Mouse (Mus musculus) hematopoietic stem cell, adult 5-6 weeks (primary cell): ENCODE results near the gene Pacs2. TPM values are rescaled to one million over a fixed set of nuclear protein-coding genes. Genes with fewer than 3 reads are reported as not detected.

Experiments used
- ATAC-seq, 2 experiments: fragments of 125-278 bp in 1 of 2; replicated peaks in 1 of 2; 2 replicates each; pipeline ENCODE4 v1.8.0; 2016 to 2017; ENCODE audit warnings: inconsistent platforms in 2 of 2, mild to moderate bottlenecking in 2 of 2, moderate number of reproducible peaks in 2 of 2, low read depth in 1 of 2, moderate TSS enrichment in 1 of 2; ENCODE audit not compliant: low FRiP score in 2 of 2, poor library complexity in 2 of 2, severe bottlenecking in 2 of 2, insufficient read depth in 1 of 2, low TSS enrichment in 1 of 2
- total RNA-seq: library from RNA; stranded (forward); fragments of 172-1452, 232-1000 nt; gene quantifications from 2 replicates; pipeline ENCODE4 v1.2.3, GENCODE M21; 2017

Gene Pacs2
- total RNA-seq, 1 experiment from 2014 or later = 14.5 TPM

DNA sequence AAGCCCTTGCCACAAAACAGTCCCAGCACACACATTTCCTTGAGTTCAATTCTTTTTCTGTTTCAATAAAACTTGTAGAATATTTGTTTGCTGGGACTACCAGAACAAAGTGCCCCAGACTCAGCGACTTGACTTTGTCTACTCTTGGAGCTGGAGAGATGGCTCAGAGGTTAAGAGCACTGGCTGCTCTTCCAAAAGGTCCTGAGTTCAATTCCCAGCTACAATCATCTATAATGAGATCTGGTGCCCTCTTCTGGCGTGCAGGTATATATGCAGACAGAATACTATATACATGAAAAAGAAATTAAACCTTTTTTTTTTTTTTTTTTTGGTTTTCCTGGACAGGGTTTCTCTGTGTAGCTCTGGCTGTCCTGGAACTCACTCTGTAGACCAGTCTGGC lies 11.6 kb upstream of the Pacs2 start:
- ATAC-seq = no peak

DNA sequence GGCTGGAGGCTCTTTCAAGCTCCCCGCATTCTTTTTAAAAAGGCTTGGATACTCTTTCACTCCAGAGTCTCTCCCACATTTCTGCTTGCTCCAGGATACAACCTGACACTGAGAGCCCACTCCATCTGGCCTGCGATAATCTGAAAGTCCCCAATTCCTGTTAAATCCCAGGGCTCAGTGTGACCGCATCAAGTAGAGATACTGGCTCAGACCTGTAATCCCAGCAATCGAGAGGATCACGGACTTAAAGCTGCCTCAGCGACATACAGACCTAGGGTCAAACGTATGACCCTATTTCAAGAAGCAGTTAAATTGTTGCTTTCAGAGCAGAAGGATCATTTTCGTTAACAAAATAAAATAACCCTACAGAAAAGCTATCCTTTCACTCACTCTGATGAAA lies 10.3 kb upstream of the Pacs2 start:
- no peak for ATAC-seq

DNA sequence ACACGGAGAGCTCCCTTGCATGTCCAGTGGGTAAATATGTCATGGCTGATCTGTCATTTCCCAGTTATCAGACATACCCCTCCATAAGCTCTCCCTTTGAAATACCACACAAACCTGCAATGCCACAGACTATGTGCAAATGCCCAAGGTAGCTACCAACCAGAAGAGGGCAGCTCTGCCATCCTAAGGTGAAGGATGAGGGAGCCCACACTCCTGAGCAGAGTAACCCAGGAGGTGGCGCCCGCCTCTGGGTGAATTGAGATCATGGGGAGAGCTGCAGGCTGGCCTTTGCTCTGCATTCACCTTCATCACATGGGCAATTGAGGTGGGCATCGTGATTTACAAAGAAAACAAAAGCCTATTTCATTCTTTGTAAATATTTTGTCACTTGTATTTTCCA lies 9.3 kb upstream of the Pacs2 start:
- peak; percentile 54 to 66 for ATAC-seq

DNA sequence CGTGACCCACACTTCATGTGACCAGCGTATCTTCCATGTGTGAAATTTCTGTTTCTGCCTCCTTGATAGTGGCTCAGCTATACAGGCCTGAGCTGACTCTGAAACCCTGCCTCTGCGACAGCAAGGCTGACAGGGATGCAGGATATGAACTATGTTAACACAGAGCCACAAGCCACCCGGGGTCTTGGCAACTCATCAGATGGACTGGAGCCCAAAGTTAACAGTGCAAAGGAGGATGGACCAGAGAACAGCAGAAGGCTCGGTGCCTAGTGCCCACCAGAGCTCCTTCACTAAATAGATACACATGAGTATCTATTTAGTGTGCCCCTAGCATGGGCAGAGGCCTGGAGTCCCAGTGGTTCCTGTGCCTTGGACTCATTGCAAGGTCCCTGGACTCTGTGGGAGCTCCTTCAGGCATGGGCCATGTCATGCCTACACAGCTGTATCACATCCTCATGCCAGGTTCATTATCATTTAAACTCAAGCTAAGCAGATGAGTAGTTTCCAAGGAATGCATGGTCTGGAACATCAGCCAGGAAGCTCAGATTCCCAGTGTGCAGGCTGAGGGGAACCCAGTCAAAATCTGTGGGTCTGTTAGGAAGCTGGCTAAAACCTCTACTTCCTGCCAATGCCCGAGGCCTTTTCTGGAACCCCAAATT lies 2.5 kb upstream of the Pacs2 start:
- ATAC-seq = no peak

DNA sequence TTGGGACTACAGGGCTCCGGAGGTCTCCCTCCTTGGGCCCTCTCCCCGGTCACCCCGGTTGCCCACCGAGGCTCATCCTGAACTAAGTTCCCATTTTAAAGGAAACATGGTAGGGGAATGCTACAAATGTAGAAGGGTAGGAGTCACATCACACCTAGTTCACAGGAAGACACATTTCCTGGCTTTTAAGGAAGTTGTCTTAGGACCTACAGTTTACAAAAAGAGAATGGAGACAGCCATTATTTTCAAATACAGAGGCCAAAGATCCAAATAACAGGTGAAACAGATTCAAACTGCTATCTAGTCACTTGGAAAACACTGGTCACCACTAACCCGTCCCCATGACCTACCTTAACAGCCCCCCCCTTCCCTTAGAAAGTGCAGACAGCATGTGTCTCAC lies 1.9 kb upstream of the Pacs2 start:
- no peak for ATAC-seq

DNA sequence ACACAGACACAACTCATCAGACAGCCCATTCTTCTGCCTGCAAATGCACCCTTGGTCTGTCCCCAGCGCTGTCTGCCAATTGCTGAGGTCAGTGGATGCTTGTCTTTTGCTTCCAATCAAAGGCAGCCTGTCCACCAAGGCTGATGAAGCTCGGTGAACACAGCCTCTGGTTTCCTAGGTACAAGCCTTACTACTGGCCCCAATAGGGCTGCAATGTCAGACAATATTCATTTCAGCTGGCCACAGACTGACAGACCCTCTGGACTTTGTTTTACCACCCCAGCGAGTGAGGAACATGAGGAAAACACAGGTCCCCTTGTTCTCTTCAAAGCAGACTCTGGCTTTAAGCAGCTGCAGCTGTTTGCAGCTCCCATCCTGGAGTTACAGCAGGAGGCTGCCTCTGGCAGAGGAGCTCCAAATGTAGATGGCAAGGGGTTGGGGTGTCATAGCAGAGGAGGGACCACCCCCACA lies 1.3 kb upstream of the Pacs2 start:
- ATAC-seq = no peak

DNA sequence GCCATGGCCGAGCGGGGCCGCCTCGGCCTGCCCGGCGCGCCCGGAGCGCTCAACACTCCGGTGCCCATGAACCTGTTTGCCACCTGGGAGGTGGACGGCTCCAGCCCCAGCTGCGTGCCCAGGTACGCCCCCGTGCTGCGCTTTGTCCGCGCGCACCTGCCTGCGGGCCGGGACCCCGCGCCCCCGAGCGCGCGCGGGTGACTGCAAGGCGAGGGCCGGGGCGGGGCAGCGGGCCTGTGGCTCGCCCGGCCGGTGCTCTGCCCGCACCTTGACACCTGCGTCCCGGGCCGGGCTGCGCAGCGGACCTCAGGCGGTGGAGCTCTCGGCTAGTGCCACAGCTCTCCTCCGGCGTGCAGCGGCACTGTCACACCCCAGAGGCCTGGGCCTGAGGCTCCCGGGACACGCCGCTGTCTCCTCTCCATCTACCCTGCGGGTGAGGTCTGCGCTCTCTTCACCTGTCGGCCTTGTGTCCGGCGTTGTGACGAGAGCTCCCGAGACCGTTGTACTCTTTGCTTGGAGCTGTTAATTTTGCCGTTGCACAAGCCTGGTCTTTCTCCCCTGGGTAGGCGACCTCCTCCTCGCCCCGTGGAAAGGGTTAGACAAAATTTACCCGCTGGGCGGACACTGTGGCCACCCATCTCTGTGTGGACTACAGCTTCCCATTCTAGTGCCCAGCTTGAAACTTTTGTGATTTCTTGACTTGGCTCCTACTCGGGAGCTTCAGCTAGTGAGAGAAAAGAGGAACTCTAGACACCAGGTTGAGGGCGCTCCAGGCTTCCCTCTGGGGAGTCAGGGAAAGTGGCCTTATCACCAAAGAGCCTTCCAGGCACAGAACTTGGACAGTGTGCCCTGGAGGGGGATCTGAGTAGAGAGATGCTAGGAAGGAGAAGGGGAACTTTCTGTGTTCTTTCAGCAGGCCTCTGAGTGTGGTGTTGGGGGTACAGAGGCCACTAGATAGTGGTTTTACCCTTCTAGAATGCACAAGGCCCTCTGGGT lies 551 bp downstream of the Pacs2 start:
- peak; percentile 40 to 76 for ATAC-seq

DNA sequence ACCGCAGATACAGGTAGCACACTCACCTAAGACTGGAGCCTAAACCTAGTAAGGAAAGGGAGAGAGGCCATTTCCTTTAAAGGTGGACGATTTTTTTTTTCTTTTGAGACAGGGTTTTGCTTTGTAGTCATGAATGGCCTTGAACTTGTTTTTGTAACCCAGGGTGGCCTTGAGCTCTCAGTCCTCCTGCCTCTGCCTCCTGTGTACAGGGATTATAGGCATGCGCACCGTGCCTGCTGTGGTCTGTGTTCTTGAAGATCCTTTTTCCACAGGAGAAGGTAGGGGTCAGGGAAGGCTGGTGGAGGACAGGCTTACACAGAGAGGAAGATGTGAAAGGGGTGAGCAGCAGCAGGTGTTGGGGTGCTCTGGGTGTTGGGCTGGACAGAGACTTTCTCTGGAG lies 1.6 kb downstream of the Pacs2 start:
- no peak for ATAC-seq

DNA sequence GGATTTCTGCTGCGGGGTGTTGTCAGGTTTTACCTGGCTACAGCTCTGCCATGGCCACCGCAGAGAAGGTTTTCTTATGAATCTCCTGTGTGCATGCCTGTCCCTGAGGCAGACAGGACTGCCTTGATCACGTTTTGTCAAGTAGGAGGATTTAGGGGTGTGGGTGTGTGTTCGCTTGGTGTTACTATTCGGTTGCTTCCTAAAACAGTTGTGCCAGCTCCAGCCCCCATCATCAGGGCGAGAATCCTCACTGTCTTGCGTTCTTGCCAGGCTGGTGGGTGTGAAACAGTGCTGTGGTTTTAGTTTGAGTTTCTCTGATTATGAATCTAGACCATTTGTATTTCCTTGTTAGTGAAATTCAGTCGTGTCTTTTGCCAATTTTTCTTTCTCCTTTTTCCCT lies 2.7 kb downstream of the Pacs2 start:
- ATAC-seq = no peak

DNA sequence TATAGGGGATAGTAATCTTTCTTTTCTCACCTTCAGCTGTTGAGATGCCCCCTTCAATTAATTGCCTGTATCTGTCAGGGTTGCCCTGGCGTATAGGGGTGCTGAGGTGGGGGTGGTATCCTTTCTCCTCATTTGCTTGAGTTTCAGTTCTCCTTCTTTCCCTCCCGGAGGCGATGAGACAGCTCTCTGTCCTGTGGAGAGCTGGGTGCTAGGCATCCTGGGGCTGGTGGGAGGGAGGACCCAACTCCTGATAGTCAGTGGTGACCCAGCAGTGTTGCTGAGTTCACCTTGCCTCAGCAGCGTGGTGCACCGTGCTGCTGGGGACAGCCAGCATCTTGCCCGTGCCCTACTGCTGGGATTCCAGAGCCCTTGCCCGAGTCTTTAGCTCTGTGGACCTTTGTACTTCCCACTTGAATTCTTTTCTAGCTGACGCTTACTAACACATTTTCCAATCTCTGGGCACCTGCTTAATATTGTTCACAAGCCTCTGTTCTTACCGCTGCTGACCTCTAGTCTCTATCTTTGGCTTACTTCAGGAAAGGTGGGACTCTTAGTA lies 3.2 kb downstream of the Pacs2 start:
- no peak for ATAC-seq

DNA sequence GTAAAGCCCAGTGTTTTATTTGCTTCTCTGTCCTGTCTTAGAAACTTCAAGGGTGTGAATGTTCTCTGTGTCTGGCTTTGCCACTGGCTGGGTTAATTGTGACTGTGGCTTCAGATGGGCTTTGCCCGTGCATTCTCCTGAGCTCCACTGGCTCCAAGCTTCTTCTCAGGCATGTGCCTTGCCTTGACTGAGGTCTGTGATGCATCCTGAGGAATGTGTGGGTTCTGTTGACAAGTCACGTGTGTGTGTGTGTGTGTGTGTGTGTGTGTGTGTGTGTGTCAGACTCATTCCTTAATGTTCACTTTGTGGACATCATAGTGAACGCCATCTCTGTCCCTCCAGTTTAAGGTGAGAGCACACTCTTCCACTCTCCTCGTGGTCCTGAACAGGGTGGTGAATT lies 4.5 kb downstream of the Pacs2 start:
- ATAC-seq = no peak

DNA sequence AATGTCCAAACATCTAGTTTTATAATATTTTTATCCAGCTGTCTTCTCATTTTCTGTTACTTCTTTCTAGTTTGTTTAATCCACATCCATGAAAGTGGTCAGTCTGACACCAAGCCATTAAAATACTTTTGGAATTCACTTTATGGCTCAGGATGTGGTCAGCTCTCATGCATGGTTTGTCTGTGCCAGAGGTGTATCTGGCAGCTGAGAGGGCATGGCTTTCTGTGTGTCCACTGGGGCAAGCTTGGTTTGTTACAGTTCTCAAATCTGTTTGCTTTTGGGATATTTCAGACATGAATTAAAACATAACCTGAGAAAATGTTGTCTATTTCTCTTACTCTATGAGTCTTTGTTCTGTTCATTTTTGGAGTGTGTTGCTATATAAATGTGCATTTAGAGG lies 7.2 kb downstream of the Pacs2 start:
- ATAC-seq = no peak

DNA sequence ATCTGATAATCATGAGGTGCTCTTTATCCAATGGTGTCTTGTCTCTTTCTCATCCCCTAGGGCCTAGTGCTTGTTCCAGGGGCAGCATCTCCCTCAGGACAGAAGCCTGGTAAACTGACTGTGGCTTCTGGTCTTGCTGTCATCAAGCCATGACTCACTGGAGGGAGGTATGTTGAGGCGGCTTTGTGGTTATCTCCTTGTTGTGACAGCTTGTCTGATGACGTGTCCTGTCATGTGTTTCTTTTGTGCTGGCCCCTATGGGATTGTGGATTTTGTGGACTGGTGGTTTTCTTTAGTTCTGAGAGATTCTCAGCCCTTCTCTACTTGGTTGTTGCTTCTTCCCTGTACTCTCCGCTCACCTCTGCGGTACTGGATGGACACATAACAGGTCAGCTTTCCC lies 8.8 kb downstream of the Pacs2 start:
- no peak for ATAC-seq

DNA sequence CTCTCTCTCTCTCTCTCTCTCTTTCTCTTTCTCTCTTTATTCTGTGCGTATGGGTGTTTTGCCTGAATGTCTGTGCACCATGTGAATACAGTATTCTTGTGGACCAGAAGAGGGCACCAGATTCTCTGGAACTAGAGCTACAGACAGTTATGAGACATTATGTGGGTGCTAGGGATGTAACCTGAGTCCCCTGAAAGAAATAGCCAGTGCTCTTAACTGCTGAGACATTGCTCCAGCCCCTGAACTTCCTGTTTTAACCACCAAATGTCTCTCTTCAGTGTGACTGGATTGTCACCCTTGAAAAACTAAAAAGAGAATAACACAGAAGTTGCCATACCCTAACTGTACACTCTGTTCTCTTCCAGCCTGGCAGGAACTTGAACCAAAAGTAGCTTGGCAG lies 12.2 kb downstream of the Pacs2 start:
- ATAC-seq = no peak; a peak in 1 of 4 replicates

DNA sequence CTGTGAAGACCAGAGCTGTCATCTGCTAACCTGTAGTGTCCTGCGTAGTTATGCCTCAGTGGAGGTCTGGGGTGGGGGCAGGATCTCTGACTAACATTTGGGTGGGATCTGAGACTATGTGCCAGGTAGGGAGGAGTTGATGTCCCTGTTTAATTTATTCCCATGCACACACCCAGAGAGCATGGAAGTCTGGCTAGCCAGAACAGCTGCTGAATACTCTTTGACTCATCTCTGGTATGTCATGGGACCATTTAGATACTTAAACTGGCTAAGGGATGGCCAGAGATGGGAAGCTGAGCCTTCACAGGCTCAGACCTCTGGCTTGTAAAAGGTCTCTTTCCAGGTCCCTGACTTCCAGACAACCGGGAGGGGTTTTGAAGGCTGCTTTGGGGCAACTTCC lies 13.2 kb downstream of the Pacs2 start:
- no peak for ATAC-seq

DNA sequence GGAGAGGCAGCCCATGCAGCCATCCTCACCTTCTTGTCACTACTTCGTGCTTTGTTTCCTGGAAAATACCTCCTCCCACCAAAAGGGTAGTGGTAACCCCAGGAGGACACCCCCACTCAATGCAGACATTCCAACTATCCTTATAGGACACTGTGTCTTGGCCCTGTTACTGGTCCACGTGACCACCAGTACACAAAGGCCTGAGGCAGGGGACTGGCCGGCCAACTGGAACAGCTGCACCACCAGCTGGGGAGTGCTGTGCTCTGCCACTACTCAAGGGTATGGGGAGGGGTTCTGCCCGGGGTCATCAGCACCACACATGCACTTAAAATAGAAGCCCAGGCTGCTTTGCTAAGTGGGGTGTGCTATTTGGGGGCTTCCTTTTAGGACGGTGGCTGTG lies 13.8 kb downstream of the Pacs2 start:
- no peak for ATAC-seq

DNA sequence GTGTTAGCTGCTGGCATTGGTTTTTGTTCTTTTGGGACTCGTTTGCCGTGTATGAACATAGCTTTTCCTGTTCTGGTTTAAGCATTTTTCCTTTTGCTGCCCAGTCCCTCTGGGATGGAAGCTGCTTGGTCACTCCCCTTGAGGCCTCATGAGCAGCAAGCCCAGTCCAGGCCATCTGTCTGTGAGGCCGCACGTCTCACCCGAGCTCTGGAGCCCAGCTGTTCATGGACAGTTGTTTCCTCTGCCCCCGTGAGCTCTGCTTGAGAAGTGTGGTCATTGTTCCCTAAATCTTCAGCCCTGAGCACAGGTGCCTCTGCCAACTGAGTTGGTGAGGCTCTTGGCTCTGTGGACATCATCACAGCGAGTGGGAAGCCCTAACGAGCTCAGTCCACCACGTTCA lies 14.6 kb downstream of the Pacs2 start:
- no peak for ATAC-seq

DNA sequence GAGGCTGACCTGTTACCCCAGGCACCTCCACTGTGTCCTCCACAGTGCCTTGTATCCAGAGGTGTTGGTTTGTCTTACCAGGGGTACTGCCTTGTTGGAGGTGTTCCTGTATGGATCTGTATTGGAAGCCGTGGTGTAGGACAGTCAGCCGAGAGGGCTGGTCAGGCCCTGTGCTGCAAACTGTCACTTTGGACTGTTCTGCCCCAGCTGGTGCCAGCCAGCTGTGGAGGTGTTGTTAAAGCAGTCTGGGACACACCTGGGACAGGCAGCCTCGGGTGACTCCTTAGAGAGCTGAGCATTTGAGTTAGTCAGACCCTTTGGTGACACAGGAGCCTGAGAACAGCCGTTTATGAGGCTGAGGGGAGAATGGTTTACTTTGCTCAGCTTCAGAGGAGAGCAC lies 15.7 kb downstream of the Pacs2 start:
- ATAC-seq = no peak
